Mouse (Mus musculus) heart, embryonic 10.5 days (tissue): ENCODE measurements around the gene Exosc5. TPM values are rescaled to one million over a fixed set of nuclear protein-coding genes. Genes with fewer than 3 reads are reported as not detected.

Experiments used
- DNase-seq: peaks from one replicate; pipeline ENCODE4 v3.0.0-alpha.2; 2017; ENCODE audit warnings: low spot score
- H3K27ac ChIP-seq: fragments of 300-500 bp; sonication (generic); 2 replicates; pipeline ENCODE4 v1.5.1; 2016; ENCODE audit warnings: mild to moderate bottlenecking
- H3K27me3 ChIP-seq: fragments of 300-500 bp; sonication (generic); 2 replicates; pipeline ENCODE4 v1.6.1; 2016; ENCODE audit warnings: mild to moderate bottlenecking; ENCODE audit not compliant: poor library complexity, insufficient read depth, severe bottlenecking
- H3K36me3 ChIP-seq: fragments of 300-500 bp; sonication (generic); 2 replicates; pipeline ENCODE4 v1.6.1; 2016; ENCODE audit warnings: mild to moderate bottlenecking, moderate library complexity
- H3K4me1 ChIP-seq: fragments of 300-500 bp; sonication (generic); 2 replicates; pipeline ENCODE4 v1.6.1; 2016; ENCODE audit warnings: mild to moderate bottlenecking
- H3K4me3 ChIP-seq: fragments of 300-500 bp; sonication (generic); 2 replicates; pipeline ENCODE4 v1.5.1; 2016; ENCODE audit warnings: mild to moderate bottlenecking, moderate library complexity
- H3K9me3 ChIP-seq: fragments of 300-500 bp; sonication (generic); 2 replicates; pipeline ENCODE4 v1.6.1; 2016; ENCODE audit warnings: mild to moderate bottlenecking, moderate library complexity
- WGBS: fragments of 180-500 bp; shearing (Covaris S2); methylation state at CpG from one replicate; pipeline ENCODE4 v1.1.7; 2016; 5-methylcytosine and 5-hydroxymethylcytosine counted together
- polyA plus RNA-seq: library from polyadenylated mRNA; unstranded; fragments of >200 nt; fragmentation: Nextera tagmentation; extraction: Ambion mirVana; gene quantifications from 2 replicates; pipeline ENCODE4 v1.2.1, GENCODE M21; 2016

Exosc5 gene
- polyA plus RNA-seq, 1 experiment from 2014 or later = 74.8 TPM

GRCm38 (mm10) chr7:25720760-25721159, 61.8 kb downstream of the Exosc5 start:
- DNase-seq = no peak
- H3K9me3 ChIP-seq = no peaks in the 10 kb centered on the region
- WGBS = 89% methylated on average over 5 of the region's 5 CpGs
- peaks cover 62% of the 10 kb centered on the region for H3K36me3 ChIP-seq
- H3K27ac ChIP-seq = no peak overlapping the region
- H3K27me3 ChIP-seq = no peaks in the 10 kb centered on the region
- H3K4me1 ChIP-seq = peaks cover 14% of the 10 kb centered on the region
- no peak overlapping the region for H3K4me3 ChIP-seq

Other genes with a start within 250 kb of the Exosc5 start
- gene Cxcl17, start 246.3 kb upstream of the Exosc5 start, polyA plus RNA-seq = 0.32 and 0.36 TPM in 2 replicates
- gene Ceacam1, start 181.6 kb upstream of the Exosc5 start, polyA plus RNA-seq = 1.3 and 1.6 TPM in 2 replicates
- gene Ceacam2, start 119.3 kb upstream of the Exosc5 start, polyA plus RNA-seq = not detected in 2 replicates
- not detected in 2 replicates for gene Erich4, start 43.3 kb upstream of the Exosc5 start, polyA plus RNA-seq
- gene Dmac2, start 39.8 kb upstream of the Exosc5 start, polyA plus RNA-seq = 48.9 and 54.6 TPM in 2 replicates
- gene B3gnt8, start 32.5 kb upstream of the Exosc5 start, polyA plus RNA-seq = 5.2 and 5.4 TPM in 2 replicates
- 51.7 and 51.8 TPM in 2 replicates for gene Bckdha, start 183 bp upstream of the Exosc5 start, polyA plus RNA-seq
- gene Tmem91, start 16.0 kb downstream of the Exosc5 start, polyA plus RNA-seq = 1.1 and 1.9 TPM in 2 replicates
- gene B9d2, start 21.6 kb downstream of the Exosc5 start, polyA plus RNA-seq = 34.2 and 35.8 TPM in 2 replicates
- gene Tgfb1, start 27.8 kb downstream of the Exosc5 start, polyA plus RNA-seq = 4.1 and 4.8 TPM in 2 replicates
- gene Ccdc97, start 59.9 kb downstream of the Exosc5 start, polyA plus RNA-seq = 30.1 and 30.2 TPM in 2 replicates
- gene Hnrnpul1, start 95.6 kb downstream of the Exosc5 start, polyA plus RNA-seq = 45.3 and 54.6 TPM in 2 replicates
- 53.3 and 54.3 TPM in 2 replicates for gene Axl, start 129.5 kb downstream of the Exosc5 start, polyA plus RNA-seq
- 4.7 and 5.5 TPM in 2 replicates for gene Cyp2s1, start 157.7 kb downstream of the Exosc5 start, polyA plus RNA-seq
- not detected in 2 replicates for gene Cyp2b10, start 238.5 kb downstream of the Exosc5 start, polyA plus RNA-seq